Mouse (Mus musculus): ENCODE data around the gene Best2.

Best2 gene

GRCm38 (mm10) chr8:85023846-85024245 lies 9.5 kb upstream of the Best2 start:
- DNase-seq (ENCODE audit: low read depth, low spot score): no peak

GRCm38 (mm10) chr8:85021514-85022055 lies 7.3 kb upstream of the Best2 start:
- DNase-seq (ENCODE audit: low read depth, low spot score): no peak

GRCm38 (mm10) chr8:85017209-85017608 lies 2.9 kb upstream of the Best2 start:
- no peak for DNase-seq (ENCODE audit: low read depth, low spot score)

- DNase-seq (ENCODE audit: low read depth, low spot score): no peak
These were observed 2.4 kb upstream of the Best2 start for GRCm38 (mm10) chr8:85016724-85017123.

- peak; percentile 73 for DNase-seq (ENCODE audit: low read depth, low spot score)
These were observed 996 bp downstream of the Best2 start for GRCm38 (mm10) chr8:85013230-85013840.

- no peak for DNase-seq (ENCODE audit: low read depth, low spot score)
These were observed 3.1 kb downstream of the Best2 start for GRCm38 (mm10) chr8:85011242-85011641.

GRCm38 (mm10) chr8:85007686-85008085 lies 6.6 kb downstream of the Best2 start:
- DNase-seq (ENCODE audit: low read depth, low spot score): no peak

GRCm38 (mm10) chr8:84997649-84998295 lies 16.6 kb downstream of the Best2 start:
- peak; percentile 85 for DNase-seq (ENCODE audit: low read depth, low spot score)

- DNase-seq (ENCODE audit: low read depth, low spot score): no peak
These were observed 17.4 kb downstream of the Best2 start for GRCm38 (mm10) chr8:84996978-84997377.

GRCm38 (mm10) chr8:84995680-84996079 lies 18.7 kb downstream of the Best2 start:
- DNase-seq (ENCODE audit: low read depth, low spot score): no peak

- no peak for DNase-seq (ENCODE audit: low read depth, low spot score)
These were observed 20.0 kb downstream of the Best2 start for GRCm38 (mm10) chr8:84994375-84994774.

- no peak for DNase-seq (ENCODE audit: low read depth, low spot score)
These were observed 23.5 kb downstream of the Best2 start for GRCm38 (mm10) chr8:84990836-84991235.

GRCm38 (mm10) chr8:84990349-84990748 lies 24.0 kb downstream of the Best2 start, which contains the start of gene Hook2:
Gene Hook2 (plus strand): TSS chr8:84990603.
- DNase-seq (ENCODE audit: low read depth, low spot score): peak; percentile 99

GRCm38 (mm10) chr8:84989810-84990209 lies 24.5 kb downstream of the Best2 start:
- peak; percentile 92 for DNase-seq (ENCODE audit: low read depth, low spot score)

- no peak for DNase-seq (ENCODE audit: low read depth, low spot score)
These were observed 25.0 kb downstream of the Best2 start for GRCm38 (mm10) chr8:84989311-84989731.

- no peak for DNase-seq (ENCODE audit: low read depth, low spot score)
These were observed 26.4 kb downstream of the Best2 start for GRCm38 (mm10) chr8:84987903-84988302.

- DNase-seq (ENCODE audit: low read depth, low spot score): no peak
These were observed 26.9 kb downstream of the Best2 start for GRCm38 (mm10) chr8:84987388-84987787.

GRCm38 (mm10) chr8:84986379-84986945 lies 27.9 kb downstream of the Best2 start:
- DNase-seq (ENCODE audit: low read depth, low spot score): no peak

- peak; percentile 85 for DNase-seq (ENCODE audit: low read depth, low spot score)
These were observed 28.5 kb downstream of the Best2 start for GRCm38 (mm10) chr8:84985684-84986378.

- DNase-seq (ENCODE audit: low read depth, low spot score): no peak
These were observed 29.2 kb downstream of the Best2 start for GRCm38 (mm10) chr8:84985049-84985683.

- DNase-seq (ENCODE audit: low read depth, low spot score): no peak
These were observed 29.9 kb downstream of the Best2 start for GRCm38 (mm10) chr8:84984294-84985048.

All from forelimb bud, embryonic 11.5 days (tissue).